Mouse (Mus musculus): ENCODE results near the gene Hps4. TPM values are rescaled to one million over a fixed set of nuclear protein-coding genes. Genes with fewer than 3 reads are reported as not detected.

Gene Hps4
- polyA plus RNA-seq, 1 experiment from 2014 or later = 31.0 TPM

DNA sequence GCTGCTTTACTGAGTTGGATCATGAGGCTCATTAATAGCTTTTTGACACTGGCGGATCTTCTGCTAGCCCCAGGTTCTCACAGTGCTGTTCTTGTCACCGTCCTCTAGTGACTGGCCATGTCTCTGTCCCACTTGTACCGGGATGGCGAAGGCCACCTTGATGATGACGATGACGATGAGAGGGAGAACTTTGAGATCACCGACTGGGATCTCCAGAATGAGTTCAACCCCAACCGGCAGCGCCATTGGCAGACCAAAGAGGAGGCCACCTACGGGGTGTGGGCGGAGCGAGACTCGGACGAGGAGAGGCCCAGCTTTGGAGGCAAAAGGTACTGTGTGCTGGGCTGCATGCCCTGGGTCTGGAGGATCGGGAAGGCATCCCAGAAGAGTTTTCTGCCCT is 15.0 kb upstream of the Hps4 start:
- H3K36me3 ChIP-seq (ENCODE audit: control insufficient read depth, insufficient read depth, low read length) = peaks cover 20% of the 10 kb centered on the region
- DNase-seq (ENCODE audit: low spot score) = no peak
- no peak overlapping the region for H3K4me3 ChIP-seq (ENCODE audit: low read depth, low read length)

DNA sequence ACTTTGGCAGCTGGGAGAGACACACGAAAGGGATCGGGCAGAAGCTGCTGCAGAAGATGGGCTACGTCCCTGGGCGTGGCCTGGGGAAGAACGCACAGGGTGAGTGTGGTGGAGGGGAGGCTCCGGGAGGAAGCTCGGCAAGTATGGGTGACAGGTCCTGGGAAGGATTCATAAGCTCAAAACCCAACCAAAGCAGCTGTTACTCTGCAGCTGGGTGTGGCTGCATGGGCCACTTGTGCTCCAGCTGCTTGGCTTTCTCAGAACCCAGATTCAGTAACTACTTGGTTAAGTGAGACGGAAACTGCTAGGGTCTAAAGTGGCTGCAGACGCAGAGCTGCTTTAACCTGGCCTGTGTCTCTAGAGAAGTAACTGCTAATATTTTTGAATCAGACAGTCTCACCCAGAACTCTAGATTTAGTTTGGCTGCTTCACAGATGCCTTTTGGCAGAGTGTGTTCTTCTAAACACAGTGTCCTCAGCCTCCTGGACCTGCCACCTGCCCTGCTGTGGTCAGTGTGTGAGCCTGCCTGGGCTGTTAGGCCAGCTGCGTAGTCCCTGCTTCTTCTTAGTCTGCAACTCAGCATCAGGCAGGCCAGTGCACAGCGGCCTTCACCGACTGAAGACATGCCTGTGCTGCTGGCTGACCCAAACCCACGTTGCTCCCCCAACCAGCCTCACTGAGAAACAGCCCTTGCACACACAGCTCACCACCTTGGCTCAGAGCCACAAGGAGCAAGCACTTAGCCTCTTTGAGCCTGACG is 12.9 kb upstream of the Hps4 start:
- no peak overlapping the region for H3K4me2 ChIP-seq (ENCODE audit: low read depth)
- no peak for ATAC-seq (ENCODE audit: insufficient read depth, low FRiP score, low TSS enrichment)
- H3K4me1 ChIP-seq (ENCODE audit: control insufficient read depth, insufficient read depth, low read length) = peaks cover 10% of the 10 kb centered on the region
- no peak overlapping the region for H3K9ac ChIP-seq (ENCODE audit: low read length)
- H3K27me3 ChIP-seq (ENCODE audit: control insufficient read depth, insufficient read depth, low read length) = no peaks in the 10 kb centered on the region
- H3K27ac ChIP-seq (ENCODE audit: low read depth, low read length) = no peak overlapping the region
- WGBS = 93% methylated on average over 14 of the region's 14 CpGs
- DNase-seq (ENCODE audit: low spot score) = no peak
- no peak overlapping the region for H3K4me3 ChIP-seq (ENCODE audit: low read depth, low read length)
- no peaks in the 10 kb centered on the region for H3K9me3 ChIP-seq (ENCODE audit: control insufficient read depth, low read length)
- peaks cover 38% of the 10 kb centered on the region for H3K36me3 ChIP-seq (ENCODE audit: control insufficient read depth, insufficient read depth, low read length)

More for the DNA sequence above, 15.0 kb upstream of the Hps4 start:
- H3K27ac ChIP-seq (ENCODE audit: low read depth, low read length) = no peak overlapping the region
- ATAC-seq (ENCODE audit: insufficient read depth, low FRiP score, low TSS enrichment) = no peak
- no peaks in the 10 kb centered on the region for H3K27me3 ChIP-seq (ENCODE audit: control insufficient read depth, insufficient read depth, low read length)
- H3K4me1 ChIP-seq (ENCODE audit: control insufficient read depth, insufficient read depth, low read length) = peaks cover 10% of the 10 kb centered on the region
- no peak overlapping the region for H3K4me2 ChIP-seq (ENCODE audit: low read depth)
- 93% methylated on average over 15 of the region's 15 CpGs for WGBS
- no peak overlapping the region for H3K9ac ChIP-seq (ENCODE audit: low read length)
- H3K9me3 ChIP-seq (ENCODE audit: control insufficient read depth, low read length) = no peaks in the 10 kb centered on the region

DNA sequence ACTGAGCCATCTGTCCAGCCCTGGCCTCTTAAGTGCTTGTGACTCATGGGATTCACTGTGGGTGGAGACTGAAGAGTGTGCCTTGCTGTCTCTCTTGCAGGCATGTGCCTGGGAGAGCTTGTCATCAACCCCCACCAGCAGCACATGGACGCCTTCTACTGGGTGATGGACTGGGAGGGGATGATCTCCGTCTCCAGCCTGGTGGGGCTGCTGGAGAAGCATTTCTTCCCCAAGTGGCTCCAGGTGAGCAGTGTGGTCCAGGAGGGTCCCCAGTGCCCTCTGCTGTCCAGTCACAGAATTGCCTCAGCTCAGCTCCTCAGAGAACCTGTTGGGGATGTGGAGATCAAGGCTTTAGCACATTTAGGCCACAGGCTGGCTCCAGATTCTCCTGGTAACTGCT is 7.4 kb upstream of the Hps4 start:
- Histone ChIP-seq H3K4me2 (ENCODE audit: low read depth) (no peak overlapping the region), H3K27ac (ENCODE audit: low read depth, low read length) (no peak overlapping the region), H3K4me1 (ENCODE audit: control insufficient read depth, insufficient read depth, low read length) (no peaks in the 10 kb centered on the region), H3K27me3 (ENCODE audit: control insufficient read depth, insufficient read depth, low read length) (no peaks in the 10 kb centered on the region), H3K4me3 (ENCODE audit: low read depth, low read length) (no peak overlapping the region), H3K36me3 (ENCODE audit: control insufficient read depth, insufficient read depth, low read length) (peaks cover 59% of the 10 kb centered on the region), H3K9me3 (ENCODE audit: control insufficient read depth, low read length) (no peaks in the 10 kb centered on the region), H3K9ac (ENCODE audit: low read length) (no peak overlapping the region)
- DNase-seq (ENCODE audit: low spot score) = peak; percentile 53
- no peak for ATAC-seq (ENCODE audit: insufficient read depth, low FRiP score, low TSS enrichment)
- WGBS = 24% methylated on average over 2 of the region's 2 CpGs

DNA sequence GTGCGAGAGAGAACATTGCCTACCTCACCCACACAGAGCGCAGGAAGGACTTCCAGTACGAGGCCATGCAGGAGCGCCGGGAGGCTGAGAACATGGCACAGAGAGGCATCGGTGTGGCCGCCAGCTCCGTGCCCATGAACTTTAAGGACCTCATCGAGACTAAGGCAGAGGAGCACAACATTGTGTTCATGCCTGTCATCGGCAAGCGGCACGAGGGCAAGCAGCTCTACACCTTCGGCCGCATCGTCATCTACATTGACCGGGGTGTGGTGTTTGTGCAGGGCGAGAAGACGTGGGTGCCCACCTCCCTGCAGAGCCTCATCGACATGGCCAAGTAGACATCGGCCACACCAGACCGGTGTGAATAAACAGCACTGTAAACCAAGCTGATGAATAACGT is 5.9 kb upstream of the Hps4 start:
- ATAC-seq (ENCODE audit: insufficient read depth, low FRiP score, low TSS enrichment) = no peak
- DNase-seq (ENCODE audit: low spot score) = no peak
- Histone ChIP-seq H3K4me3 (ENCODE audit: low read depth, low read length) (no peak overlapping the region), H3K9ac (ENCODE audit: low read length) (no peak overlapping the region), H3K9me3 (ENCODE audit: control insufficient read depth, low read length) (no peaks in the 10 kb centered on the region), H3K4me2 (ENCODE audit: low read depth) (no peak overlapping the region), H3K36me3 (ENCODE audit: control insufficient read depth, insufficient read depth, low read length) (peaks cover 51% of the 10 kb centered on the region), H3K27me3 (ENCODE audit: control insufficient read depth, insufficient read depth, low read length) (no peaks in the 10 kb centered on the region), H3K27ac (ENCODE audit: low read depth, low read length) (no peak overlapping the region), H3K4me1 (ENCODE audit: control insufficient read depth, insufficient read depth, low read length) (peaks cover 5% of the 10 kb centered on the region)
- WGBS = 97% methylated on average over 22 of the region's 22 CpGs

DNA sequence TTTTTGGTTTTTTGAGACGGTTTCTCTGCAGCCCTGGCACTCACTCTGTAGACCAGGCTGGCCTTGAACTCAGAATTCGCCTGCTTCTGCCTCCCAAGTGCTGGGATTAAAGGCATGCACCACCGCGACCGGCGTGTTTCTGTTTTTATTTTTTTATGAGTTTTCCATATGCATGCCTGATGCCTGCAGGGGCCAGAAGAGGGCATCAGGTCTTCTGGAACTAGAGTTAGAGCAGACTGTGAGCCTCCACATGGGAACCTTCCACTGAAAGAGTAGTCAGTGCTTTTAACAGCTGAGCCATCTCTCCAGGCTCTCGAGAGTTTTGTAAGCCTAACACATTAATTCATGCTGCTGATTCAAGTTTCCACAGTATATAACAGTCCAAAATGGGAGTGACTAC is 3.7 kb upstream of the Hps4 start:
- ATAC-seq (ENCODE audit: insufficient read depth, low FRiP score, low TSS enrichment) (no peak), DNase-seq (ENCODE audit: low spot score) (no peak)
- H3K27ac ChIP-seq (ENCODE audit: low read depth, low read length) = no peak overlapping the region
- peaks cover 10% of the 10 kb centered on the region for H3K4me1 ChIP-seq (ENCODE audit: control insufficient read depth, insufficient read depth, low read length)
- H3K4me2 ChIP-seq (ENCODE audit: low read depth) = no peak overlapping the region
- WGBS = 61% methylated on average over 7 of the region's 7 CpGs
- no peaks in the 10 kb centered on the region for H3K9me3 ChIP-seq (ENCODE audit: control insufficient read depth, low read length)
- no peak overlapping the region for H3K4me3 ChIP-seq (ENCODE audit: low read depth, low read length)
- H3K9ac ChIP-seq (ENCODE audit: low read length) = no peak overlapping the region
- H3K36me3 ChIP-seq (ENCODE audit: control insufficient read depth, insufficient read depth, low read length) = peaks cover 31% of the 10 kb centered on the region
- no peaks in the 10 kb centered on the region for H3K27me3 ChIP-seq (ENCODE audit: control insufficient read depth, insufficient read depth, low read length)

DNA sequence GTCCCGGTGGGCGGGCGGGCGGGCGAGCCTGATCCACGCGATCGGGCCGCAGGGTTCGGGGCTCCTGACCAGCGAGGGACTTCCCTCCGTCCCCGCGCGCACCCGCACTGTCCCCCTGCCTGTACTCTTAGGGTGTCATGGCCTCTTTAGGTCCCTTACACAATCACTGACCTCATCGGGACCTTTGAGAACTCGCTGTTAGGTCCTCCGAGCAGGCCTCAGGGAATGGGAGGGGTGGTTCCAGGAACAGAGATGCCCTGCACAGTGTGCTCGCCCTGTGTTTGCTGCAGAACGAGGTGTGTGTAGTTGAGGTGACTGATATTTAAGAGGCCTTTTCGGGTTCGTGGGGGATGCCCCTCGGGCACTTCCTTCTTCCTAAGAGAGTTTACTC is 317 bp downstream of the Hps4 start:
- peaks cover 15% of the 10 kb centered on the region for H3K4me1 ChIP-seq (ENCODE audit: control insufficient read depth, insufficient read depth, low read length)
- DNase-seq (ENCODE audit: low spot score) (no peak), ATAC-seq (ENCODE audit: insufficient read depth, low FRiP score, low TSS enrichment) (peak; percentile 48; the same call in 1 of the 2 replicates)
- H3K36me3 ChIP-seq (ENCODE audit: control insufficient read depth, insufficient read depth, low read length) = peaks cover 5% of the 10 kb centered on the region
- no peaks in the 10 kb centered on the region for H3K9me3 ChIP-seq (ENCODE audit: control insufficient read depth, low read length)
- H3K4me2 ChIP-seq (ENCODE audit: low read depth) = peak overlapping the region; percentile 78
- peak overlapping the region; percentile 53 for H3K4me3 ChIP-seq (ENCODE audit: low read depth, low read length)
- H3K27ac ChIP-seq (ENCODE audit: low read depth, low read length) = no peak overlapping the region
- under 1% methylated on average over 24 of the region's 24 CpGs for WGBS
- H3K27me3 ChIP-seq (ENCODE audit: control insufficient read depth, insufficient read depth, low read length) = no peaks in the 10 kb centered on the region
- H3K9ac ChIP-seq (ENCODE audit: low read length) = peak overlapping the region; percentile 82

DNA sequence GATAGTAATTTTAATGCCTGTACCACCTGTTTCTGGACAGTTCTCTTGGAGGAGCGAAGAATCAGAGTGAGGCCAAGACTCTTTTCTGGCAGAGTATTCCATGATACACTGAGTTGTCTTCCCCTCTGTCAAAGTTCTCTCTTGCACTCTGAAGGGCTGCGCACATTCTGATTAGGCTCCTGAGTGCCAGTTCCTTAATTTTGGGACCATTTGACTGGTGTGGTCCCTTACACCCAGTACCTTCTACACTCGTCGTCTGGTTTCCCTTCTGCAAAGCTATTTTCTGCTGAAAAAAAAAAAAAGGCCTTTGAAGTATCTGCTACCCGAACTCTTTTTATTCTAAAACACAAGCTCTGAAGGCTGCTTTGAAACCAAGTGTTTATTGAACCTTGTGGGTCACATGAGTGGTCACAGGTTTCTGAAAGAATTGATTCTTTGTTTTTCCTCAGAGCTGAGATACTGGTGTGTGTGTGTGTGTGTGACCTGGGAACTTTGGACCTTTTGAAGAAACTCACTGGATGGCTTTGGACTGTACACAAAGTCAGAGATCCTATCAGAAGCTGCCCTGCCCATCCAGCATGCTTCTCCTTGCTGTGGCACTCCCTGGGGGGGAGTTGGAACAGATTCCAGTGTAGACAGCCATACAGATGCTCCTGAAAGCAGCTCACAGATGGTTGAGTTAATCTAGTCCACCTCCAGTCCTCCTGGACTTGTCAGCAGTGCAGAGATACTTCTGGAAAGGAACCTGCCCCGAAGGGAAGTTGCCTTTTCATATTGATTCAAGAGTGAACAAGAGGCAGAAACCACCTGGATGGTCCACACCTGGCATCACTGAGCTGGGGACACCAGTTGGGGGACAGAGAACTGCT is 1.4 kb downstream of the Hps4 start:
- Histone ChIP-seq H3K4me3 (ENCODE audit: low read depth, low read length) (no peak overlapping the region), H3K4me1 (ENCODE audit: control insufficient read depth, insufficient read depth, low read length) (peaks cover 15% of the 10 kb centered on the region), H3K36me3 (ENCODE audit: control insufficient read depth, insufficient read depth, low read length) (peaks cover 5% of the 10 kb centered on the region), H3K27ac (ENCODE audit: low read depth, low read length) (no peak overlapping the region), H3K4me2 (ENCODE audit: low read depth) (no peak overlapping the region), H3K9ac (ENCODE audit: low read length) (no peak overlapping the region), H3K9me3 (ENCODE audit: control insufficient read depth, low read length) (no peaks in the 10 kb centered on the region), H3K27me3 (ENCODE audit: control insufficient read depth, insufficient read depth, low read length) (no peaks in the 10 kb centered on the region)
- DNase-seq (ENCODE audit: low spot score) (no peak), ATAC-seq (ENCODE audit: insufficient read depth, low FRiP score, low TSS enrichment) (no peak)
- 78% methylated on average over 6 of the region's 6 CpGs for WGBS

DNA sequence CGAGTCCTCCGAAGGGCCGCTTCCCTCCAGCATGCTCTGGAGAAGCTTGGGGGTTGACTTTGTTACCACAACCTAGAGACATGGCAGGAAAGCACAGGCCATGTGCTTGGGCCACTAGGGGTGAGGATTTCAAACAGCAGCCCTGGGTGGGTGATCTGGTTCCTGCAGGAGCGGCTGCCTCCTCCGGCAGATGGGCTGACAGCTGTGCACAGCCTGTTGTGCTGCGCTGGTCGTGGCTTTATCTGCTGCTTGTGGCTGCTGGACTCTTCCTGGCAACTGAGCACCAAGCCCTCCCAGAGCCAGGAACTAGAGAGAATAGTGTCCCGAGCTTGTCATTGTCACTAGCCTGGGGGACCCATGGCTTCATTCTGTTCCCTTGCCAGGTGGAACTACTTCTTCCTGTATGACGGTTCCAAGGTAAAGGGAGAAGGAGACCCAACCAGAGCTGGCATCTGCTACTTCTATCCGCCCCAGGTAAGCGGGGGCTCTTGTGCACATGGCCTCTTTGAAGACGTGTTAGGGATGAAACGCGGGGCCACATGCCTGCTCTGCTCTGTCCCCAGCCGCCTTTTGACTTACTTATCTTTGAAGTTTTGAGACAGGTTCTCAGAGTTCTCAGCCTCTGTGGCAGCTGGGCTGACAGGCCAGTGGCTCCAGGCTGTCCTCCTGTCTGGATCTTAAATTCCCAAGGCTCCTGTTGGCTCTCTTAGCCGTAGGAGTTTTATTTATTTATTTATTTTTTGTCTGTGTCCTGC is 3.5 kb downstream of the Hps4 start:
- H3K4me3 ChIP-seq (ENCODE audit: low read depth, low read length) = no peak overlapping the region
- ATAC-seq (ENCODE audit: insufficient read depth, low FRiP score, low TSS enrichment) (no peak), DNase-seq (ENCODE audit: low spot score) (no peak)
- H3K4me2 ChIP-seq (ENCODE audit: low read depth) = no peak overlapping the region
- no peak overlapping the region for H3K9ac ChIP-seq (ENCODE audit: low read length)
- H3K4me1 ChIP-seq (ENCODE audit: control insufficient read depth, insufficient read depth, low read length) = peaks cover 15% of the 10 kb centered on the region
- 87% methylated on average over 16 of the region's 16 CpGs for WGBS
- no peak overlapping the region for H3K27ac ChIP-seq (ENCODE audit: low read depth, low read length)
- H3K9me3 ChIP-seq (ENCODE audit: control insufficient read depth, low read length) = no peaks in the 10 kb centered on the region
- H3K36me3 ChIP-seq (ENCODE audit: control insufficient read depth, insufficient read depth, low read length) = peaks cover 3% of the 10 kb centered on the region
- no peaks in the 10 kb centered on the region for H3K27me3 ChIP-seq (ENCODE audit: control insufficient read depth, insufficient read depth, low read length)
